Mouse (Mus musculus): ENCODE measurements around the gene Gm5767.

Gene Gm5767

DNA sequence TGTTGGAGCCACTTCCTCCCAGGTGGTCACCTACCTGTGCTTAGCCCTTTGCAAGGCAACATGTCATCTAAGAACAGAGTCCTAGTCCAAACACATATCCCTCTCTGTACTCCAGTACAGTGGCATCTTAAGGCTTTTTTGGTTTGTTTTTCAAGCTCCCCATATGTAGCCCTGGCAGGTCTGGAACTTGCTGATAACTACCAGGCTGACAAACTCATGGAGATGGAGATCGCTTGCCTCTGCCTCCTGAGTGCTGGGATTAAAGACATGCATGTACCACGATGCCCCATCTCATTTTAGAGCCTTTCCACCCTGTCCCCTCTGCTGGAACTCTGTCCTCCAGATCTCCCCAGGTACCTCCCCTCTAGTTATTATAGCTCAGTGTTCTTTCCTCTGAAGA lies 4.3 kb upstream of the Gm5767 start:
- ChIA-PET CTCF (interaction anchor here in 3 of 4 experiments (0.5 to 2.3 kb wide), 11 partner anchors 9 to 501 kb away, joined by 3 to 8 read pairs (median 5); partner anchors contain the start of gene Mettl22 (in 1 of the 3)), POLR2A (interaction anchor here in 3 of 4 experiments (0.7 to 2.8 kb wide), 8 partner anchors 8 to 262 kb away, joined by 3 to 6 read pairs (median 4); partner anchors contain the start of genes Mettl22 (in 1 of the 3) and Tmem114 (in 1 of the 3))

- ChIA-PET POLR2A (interaction anchor here in 3 of 4 experiments (0.6 to 2.8 kb wide), 9 partner anchors 9 to 263 kb away, joined by 3 to 6 read pairs (median 3); partner anchors contain the start of genes Mettl22 (in 1 of the 3) and Tmem114 (in 1 of the 3)), CTCF (interaction anchor here in 3 of 4 experiments (0.6 to 2.3 kb wide), 11 partner anchors 8 to 501 kb away, joined by 3 to 8 read pairs (median 5); partner anchors contain the start of gene Mettl22 (in 1 of the 3))
Observed at GRCm38 (mm10) chr16:8676800-8677199, 3.8 kb upstream of the Gm5767 start.

DNA sequence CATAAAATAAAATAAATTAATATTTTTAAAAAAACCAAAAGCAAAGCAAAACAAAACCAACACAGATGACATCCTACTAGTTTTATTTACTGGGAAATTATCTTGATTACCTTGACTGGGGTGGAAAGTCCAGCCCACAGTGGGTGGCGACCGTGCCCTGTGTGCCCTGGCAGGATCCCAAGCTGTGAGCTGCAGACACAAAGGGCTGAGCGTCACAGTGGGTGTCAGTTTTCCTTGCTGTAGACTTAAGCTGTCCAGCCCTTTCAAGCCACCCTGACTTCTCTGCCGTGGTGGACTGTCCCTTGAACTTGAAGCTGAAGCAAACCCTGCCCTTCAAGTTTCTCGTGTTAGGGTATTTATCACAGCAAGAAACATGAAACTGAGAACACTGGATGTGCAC lies 2.5 kb upstream of the Gm5767 start:
- ChIA-PET CTCF (interaction anchor here in 2 of 4 experiments (0.9 to 2.1 kb wide), 8 partner anchors 9 to 269 kb away, joined by 3 to 8 read pairs (median 5); no protein-coding TSS in a partner anchor), POLR2A (interaction anchor here in 1 of 4 experiments (0.7 to 1.5 kb wide), 3 partner anchors 31 to 274 kb away, joined by 4 to 5 read pairs (median 5); no protein-coding TSS in a partner anchor)

DNA sequence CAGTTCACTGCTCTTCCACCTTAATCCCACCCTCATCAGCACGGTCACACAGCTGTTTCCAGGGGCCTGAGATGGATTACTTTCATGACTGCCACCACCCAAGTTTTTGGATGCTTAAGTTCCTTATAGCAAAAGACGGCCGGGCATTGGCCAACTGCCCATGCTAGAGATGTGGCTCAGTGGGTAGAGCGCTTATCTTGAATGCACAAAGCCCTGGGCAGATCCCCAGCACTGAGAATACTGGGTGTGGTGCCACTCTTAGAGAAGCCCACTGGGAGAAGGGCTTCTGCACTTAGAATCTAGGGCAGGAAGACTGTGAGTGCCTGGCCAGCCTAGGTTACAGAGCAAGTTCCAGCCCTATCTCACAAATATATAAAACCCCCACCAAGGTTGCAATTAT lies 1.9 kb upstream of the Gm5767 start:
- POLR2A ChIA-PET, result interaction anchor here in 2 of 4 experiments (0.9 to 1.5 kb wide), 6 partner anchors 9 to 275 kb away, joined by 3 to 5 read pairs (median 4); partner anchors contain the start of gene Mettl22 (in 1 of the 2)
- CTCF ChIA-PET, result interaction anchor here in 3 of 4 experiments (0.6 to 2.1 kb wide), 10 partner anchors 9 to 270 kb away, joined by 3 to 8 read pairs (median 5); no protein-coding TSS in a partner anchor

DNA sequence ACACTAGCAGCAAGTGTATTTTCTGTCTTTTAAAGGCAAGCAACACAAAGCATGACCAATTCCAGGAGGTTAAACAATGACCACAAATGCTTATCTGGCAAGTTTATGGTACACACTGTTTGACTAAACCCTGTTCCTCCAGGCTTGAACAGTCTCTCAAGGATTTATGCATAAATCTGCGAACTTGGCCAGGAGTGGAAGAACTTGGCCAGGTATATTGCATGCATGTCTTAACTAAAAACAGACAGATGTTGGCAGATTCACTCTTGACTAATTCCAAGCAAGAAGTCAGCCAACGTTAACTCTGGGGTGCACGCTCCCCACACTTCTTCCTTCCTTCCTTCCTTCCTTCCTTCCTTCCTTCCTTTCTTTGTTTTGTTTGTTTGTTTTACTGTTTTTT lies 790 bp upstream of the Gm5767 start:
- CTCF ChIA-PET, result no interaction called here
- POLR2A ChIA-PET, result interaction anchor here in 1 of 4 experiments (0.7 to 3.6 kb wide), 5 partner anchors 8 to 209 kb away, joined by 3 to 20 read pairs (median 3); partner anchors contain the start of genes Carhsp1 and Mettl22

- CTCF ChIA-PET, result interaction anchor here (0.6 to 2.8 kb wide), 10 partner anchors 9 to 115 kb away, joined by 3 to 34 read pairs (median 4); partner anchors contain the start of gene Carhsp1 (in 1 of the 4)
- POLR2A ChIA-PET, result interaction anchor here in 2 of 4 experiments (0.7 to 11.1 kb wide), 17 partner anchors 13 to 179 kb away, joined by 3 to 146 read pairs (median 3); partner anchors contain the start of gene Carhsp1 (in 2 of the 2)
Observed at GRCm38 (mm10) chr16:8685087-8685486, 4.5 kb downstream of the Gm5767 start.

GRCm38 (mm10) chr16:8686121-8686870 lies 5.7 kb downstream of the Gm5767 start:
- POLR2A ChIA-PET, result interaction anchor here in 3 of 4 experiments (0.5 to 11.1 kb wide), 43 partner anchors 9 to 1310 kb away, joined by 3 to 146 read pairs (median 3); partner anchors contain the start of gene Carhsp1 (in 2 of the 3)
- CTCF ChIA-PET, result interaction anchor here (0.5 to 2.8 kb wide), 26 partner anchors 8 to 1181 kb away, joined by 3 to 34 read pairs (median 4); partner anchors contain the start of gene Carhsp1 (in 1 of the 4)

DNA sequence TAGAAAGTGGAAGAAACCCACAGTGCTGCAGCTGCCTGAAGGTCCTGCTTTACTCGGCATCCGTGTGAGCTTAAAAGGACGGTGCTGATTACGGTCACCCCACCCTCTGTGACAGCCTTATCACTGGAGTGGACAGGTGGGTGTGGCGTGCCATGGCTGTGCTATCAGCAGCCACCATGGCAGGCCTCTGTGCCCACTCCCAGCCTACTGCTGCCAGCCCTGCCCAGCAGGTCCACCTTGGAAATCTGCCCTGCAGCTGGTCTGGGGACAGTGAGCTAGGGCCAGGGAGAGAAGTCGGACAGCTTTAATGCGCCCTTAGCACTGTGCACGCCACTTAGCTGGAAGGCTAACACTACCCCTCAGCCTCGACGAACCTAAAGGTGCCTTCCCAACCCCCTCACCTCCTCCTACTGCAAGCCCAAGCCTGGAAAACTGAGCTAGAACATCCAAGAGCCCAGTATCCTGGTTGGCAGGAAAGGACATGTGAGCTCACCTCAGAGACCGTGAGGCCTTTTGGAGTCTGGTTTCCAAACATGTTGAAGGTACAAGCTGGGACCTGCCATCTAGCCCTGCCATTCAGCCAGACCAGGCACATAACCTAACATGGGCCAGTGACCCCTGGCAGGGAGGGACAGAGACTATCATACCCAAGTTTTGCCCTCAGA lies 6.4 kb downstream of the Gm5767 start:
- ChIA-PET CTCF (interaction anchor here (0.5 to 2.8 kb wide), 23 partner anchors 9 to 1180 kb away, joined by 3 to 34 read pairs (median 4); partner anchors contain the start of gene Carhsp1 (in 1 of the 4)), POLR2A (interaction anchor here in 3 of 4 experiments (0.6 to 11.1 kb wide), 39 partner anchors 9 to 216 kb away, joined by 3 to 146 read pairs (median 4); partner anchors contain the start of gene Carhsp1 (in 2 of the 3))

- ChIA-PET CTCF (interaction anchor here in 3 of 4 experiments (1.2 to 2.8 kb wide), 10 partner anchors 9 to 278 kb away, joined by 3 to 34 read pairs (median 6); no protein-coding TSS in a partner anchor), POLR2A (interaction anchor here in 3 of 4 experiments (0.6 to 11.1 kb wide), 33 partner anchors 10 to 216 kb away, joined by 3 to 146 read pairs (median 4); partner anchors contain the start of gene Carhsp1 (in 2 of the 3))
Observed at GRCm38 (mm10) chr16:8687559-8688112, 7.1 kb downstream of the Gm5767 start.

DNA sequence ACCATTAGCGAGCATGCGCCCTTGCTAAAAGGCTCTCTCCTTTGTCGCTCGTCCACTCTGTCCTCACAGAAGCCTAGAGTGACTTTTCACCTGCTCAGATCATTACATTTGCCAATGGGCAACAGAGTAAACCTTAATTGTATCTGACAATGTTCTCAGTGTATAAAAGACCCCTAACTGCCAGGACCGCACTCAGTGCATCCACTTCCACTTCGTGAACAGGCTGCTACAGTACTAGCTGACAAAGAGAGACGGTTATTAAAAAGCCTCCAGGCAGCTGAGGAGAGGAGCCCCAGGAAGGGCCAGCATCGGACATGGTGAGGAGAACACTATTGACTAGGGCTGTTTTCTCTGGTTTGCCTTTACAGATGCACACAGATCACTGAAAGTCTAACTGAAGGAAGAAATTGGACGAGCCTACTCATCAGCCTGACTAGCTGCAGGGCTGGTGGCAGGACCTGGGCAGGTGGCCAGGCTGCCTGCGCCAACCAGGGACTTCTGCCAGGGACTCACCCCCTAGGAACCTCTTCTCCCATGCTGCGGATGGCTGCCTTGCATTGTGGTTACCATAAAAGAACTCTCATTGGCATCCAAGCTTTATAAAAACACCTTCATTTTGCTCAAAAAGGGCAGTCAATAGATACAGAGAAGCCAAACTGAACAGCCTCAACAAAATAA lies 9.5 kb downstream of the Gm5767 start:
- CTCF ChIA-PET, result interaction anchor here in 2 of 4 experiments (0.5 to 1.2 kb wide), 4 partner anchors 72 to 181 kb away, joined by 3 to 7 read pairs (median 4); no protein-coding TSS in a partner anchor
- POLR2A ChIA-PET, result interaction anchor here in 2 of 4 experiments (0.9 to 11.1 kb wide), 10 partner anchors 11 to 133 kb away, joined by 3 to 146 read pairs (median 4); partner anchors contain the start of gene Carhsp1 (in 1 of the 2)

DNA sequence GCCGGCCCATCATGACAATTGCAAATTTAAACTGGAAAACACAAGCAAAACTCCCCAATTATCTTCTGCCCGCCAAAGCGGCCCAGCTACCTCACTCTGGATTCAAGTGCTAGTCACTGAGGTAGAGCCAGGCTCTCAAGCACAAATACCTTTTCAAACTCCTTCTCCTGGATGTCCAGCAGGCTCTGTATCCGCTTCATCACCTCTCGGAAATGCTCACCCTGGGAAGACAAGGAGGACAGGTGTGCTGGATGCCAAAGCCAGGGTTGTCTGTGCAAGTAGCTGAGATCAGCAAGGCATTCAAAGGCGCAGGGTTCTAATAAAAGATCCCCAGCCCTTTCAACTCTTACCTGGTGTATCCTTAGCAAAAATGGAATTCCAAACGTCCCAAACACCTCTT lies 10.6 kb downstream of the Gm5767 start:
- ChIA-PET CTCF (interaction anchor here in 1 of 4 experiments (1.0 kb wide), 1 partner anchor 78 kb away, joined by 3 read pairs; no protein-coding TSS in a partner anchor), POLR2A (interaction anchor here in 2 of 4 experiments (1.2 to 11.1 kb wide), 5 partner anchors 10 to 190 kb away, joined by 3 to 146 read pairs (median 5); no protein-coding TSS in a partner anchor)

DNA sequence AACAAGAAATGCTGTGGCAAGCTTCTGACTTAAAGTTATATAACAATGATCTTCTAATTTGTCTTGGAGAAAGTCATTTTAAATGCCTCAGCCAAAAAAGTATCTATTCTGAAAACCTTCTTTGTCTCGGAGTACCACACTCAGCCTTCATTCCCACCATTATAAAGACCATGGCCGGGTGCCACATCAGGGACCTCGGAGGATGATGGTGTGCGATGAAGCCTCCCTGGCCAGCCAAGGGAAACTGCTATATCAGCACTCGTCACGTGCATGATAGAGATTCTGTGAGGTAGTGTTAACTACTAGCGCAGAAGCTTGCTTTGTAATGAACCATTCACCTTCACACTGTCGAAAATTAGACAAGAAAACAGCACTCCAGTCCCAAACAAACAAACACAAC lies 19.0 kb downstream of the Gm5767 start:
- ChIA-PET CTCF (no interaction called here), POLR2A (interaction anchor here in 2 of 4 experiments (0.9 to 13.4 kb wide), 16 partner anchors 11 to 165 kb away, joined by 3 to 146 read pairs (median 4); no protein-coding TSS in a partner anchor)

DNA sequence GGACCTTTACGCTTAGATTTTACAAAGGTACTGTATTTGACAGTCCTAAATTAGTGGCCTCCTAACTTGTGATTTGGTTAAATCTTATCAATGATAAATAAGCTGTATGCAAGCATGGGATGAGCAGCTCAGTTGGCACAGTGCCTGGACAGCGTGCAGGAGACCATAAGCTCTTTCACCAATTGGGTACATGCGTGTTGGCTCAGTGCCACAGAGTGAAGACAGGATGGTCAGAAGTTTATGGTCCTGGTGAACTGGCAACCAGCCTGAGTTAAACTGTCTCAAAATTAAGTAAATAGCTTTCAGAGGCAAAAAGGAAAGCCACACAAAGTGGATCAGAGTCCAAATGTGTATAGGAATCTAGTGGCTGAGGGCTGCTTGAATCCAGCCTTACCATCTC lies 20.0 kb downstream of the Gm5767 start:
- ChIA-PET CTCF (interaction anchor here in 3 of 4 experiments (0.7 to 0.9 kb wide), 3 partner anchors 10 to 26 kb away, joined by 3 to 4 read pairs (median 3); no protein-coding TSS in a partner anchor), POLR2A (interaction anchor here in 2 of 4 experiments (0.5 to 13.4 kb wide), 14 partner anchors 10 to 164 kb away, joined by 3 to 146 read pairs (median 3); partner anchors contain the start of gene Carhsp1 (in 1 of the 2))

- POLR2A ChIA-PET, result interaction anchor here in 2 of 4 experiments (1.0 to 23.9 kb wide), 10 partner anchors 14 to 63 kb away, joined by 3 to 230 read pairs (median 4); no protein-coding TSS in a partner anchor
Observed at GRCm38 (mm10) chr16:8711998-8712397, 31.4 kb downstream of the Gm5767 start.

DNA sequence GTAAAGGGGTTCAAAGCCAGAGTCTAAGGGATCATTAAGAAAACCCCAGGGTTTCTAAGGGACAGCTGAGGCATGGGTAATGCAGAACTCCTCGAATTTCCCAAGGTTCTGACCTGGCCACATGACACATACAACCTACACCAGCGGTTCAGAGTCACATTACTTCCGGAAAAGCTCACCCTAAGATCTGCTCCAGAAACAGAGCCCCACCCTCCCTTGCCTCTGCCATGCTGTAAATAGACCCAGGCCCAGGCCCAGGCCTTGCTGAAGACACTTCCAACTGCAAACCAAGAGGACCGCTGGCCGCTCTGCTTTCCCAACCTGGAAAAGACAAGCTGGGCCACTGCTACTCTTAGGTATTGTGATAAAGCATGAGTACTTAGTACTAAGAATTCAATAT lies 34.3 kb downstream of the Gm5767 start:
- ChIA-PET POLR2A (interaction anchor here in 3 of 4 experiments (0.5 to 23.9 kb wide), 14 partner anchors 8 to 56 kb away, joined by 3 to 230 read pairs (median 5); no protein-coding TSS in a partner anchor), CTCF (interaction anchor here in 1 of 4 experiments (0.6 to 1.7 kb wide), 2 partner anchors 54 to 152 kb away, joined by 3 to 7 read pairs; no protein-coding TSS in a partner anchor)

More at GRCm38 (mm10) chr16:8711998-8712397, 31.4 kb downstream of the Gm5767 start:
- CTCF ChIA-PET, result interaction anchor here in 2 of 4 experiments (0.5 to 1.1 kb wide), 2 partner anchors 57 to 1270 kb away, joined by 3 read pairs; no protein-coding TSS in a partner anchor

DNA sequence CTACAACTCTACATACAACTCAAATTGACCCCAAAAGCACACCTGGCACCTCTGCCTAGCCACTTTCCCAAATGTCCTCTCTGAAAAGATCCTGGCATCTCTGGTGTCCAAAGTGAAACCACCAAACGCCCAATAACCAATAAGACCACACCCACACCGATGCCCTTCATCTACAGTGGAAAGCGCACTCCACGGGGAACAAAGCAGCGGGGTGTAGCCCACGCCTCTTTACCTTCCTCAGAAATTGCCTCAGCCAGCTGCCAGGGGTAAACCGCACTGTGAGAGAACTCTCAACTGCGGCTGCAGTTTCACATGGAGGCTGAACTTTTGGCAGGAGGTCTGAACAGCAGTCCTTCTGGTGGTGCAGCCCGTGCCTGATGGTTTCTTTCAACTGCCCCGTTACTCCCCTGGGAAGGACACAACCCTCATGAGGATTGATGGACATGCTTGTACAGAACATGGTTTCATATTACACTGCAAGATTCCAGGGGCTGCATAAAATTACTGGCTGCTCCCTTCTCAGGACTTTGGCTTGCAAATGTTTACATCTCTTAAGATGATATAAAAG lies 35.0 kb downstream of the Gm5767 start:
- CTCF ChIA-PET, result interaction anchor here in 1 of 4 experiments (0.6 to 1.0 kb wide), 2 partner anchors 53 to 153 kb away, joined by 3 read pairs; no protein-coding TSS in a partner anchor
- POLR2A ChIA-PET, result interaction anchor here in 3 of 4 experiments (0.5 to 23.9 kb wide), 21 partner anchors 8 to 134 kb away, joined by 3 to 230 read pairs (median 5); no protein-coding TSS in a partner anchor

All from embryonic stem cell, embryonic (primary cell).